Mouse (Mus musculus): ENCODE measurements around the gene Ube2dnl1. TPM values are rescaled to one million over a fixed set of nuclear protein-coding genes. Genes with fewer than 3 reads are reported as not detected.

Gene Ube2dnl1
- polyA plus RNA-seq (2012; fragmentation: generic; extraction: Trizol) = not detected

- TF ChIP-seq MYOG (IDR thresholded peaks at IDR 0.05; ENCODE audit: control insufficient read depth in 1 of 3, insufficient read depth in 1 of 3, insufficient read length in 2 of 3, low read depth in 2 of 3) = no peak
- no peak for TF ChIP-seq CEBPB (IDR thresholded peaks at IDR 0.05; ENCODE audit: insufficient read depth, poor library complexity, severe bottlenecking)
- no peak for TF ChIP-seq POLR2AphosphoS2 (IDR thresholded peaks at IDR 0.05; ENCODE audit: insufficient read length, low read depth)
- no peak for TF ChIP-seq USF1 (IDR thresholded peaks at IDR 0.05; ENCODE audit: low read depth)
- no peak for TF ChIP-seq REST (IDR thresholded peaks at IDR 0.05; ENCODE audit: insufficient read depth, insufficient read length)
- TF ChIP-seq MAX (IDR thresholded peaks at IDR 0.05; ENCODE audit: low read depth) = no peak
- no peak for TF ChIP-seq E2F4 (IDR thresholded peaks at IDR 0.05; ENCODE audit: insufficient read depth)
- TF ChIP-seq POLR2A (IDR thresholded peaks at IDR 0.05; ENCODE audit: insufficient read length, low read depth) = no peak
- no peak for TF ChIP-seq MYOD1 (IDR thresholded peaks at IDR 0.05; ENCODE audit: control insufficient read depth in 1 of 3, insufficient read length in 2 of 3, low read depth in 2 of 3)
- no peak for TF ChIP-seq TCF3 (IDR thresholded peaks at IDR 0.05; ENCODE audit: insufficient read length, low read depth)
- TF ChIP-seq TCF12 (IDR thresholded peaks at IDR 0.05; ENCODE audit: insufficient read depth, poor library complexity, severe bottlenecking) = no peak
- no peak for TF ChIP-seq SRF (IDR thresholded peaks at IDR 0.05; ENCODE audit: control insufficient read depth, insufficient read length, low read depth)
- H3K4me2 ChIP-seq (ENCODE audit: low read depth) = no peak within 1 kb of the TSS
- H3K36me3 ChIP-seq (ENCODE audit: control insufficient read depth, insufficient read depth) = no peaks in the 10 kb centered on the region
- no peaks in the 10 kb centered on the region for H3K27me3 ChIP-seq (ENCODE audit: control insufficient read depth, insufficient read depth, insufficient read length)
- no peak within 1 kb of the TSS for H3K4me3 ChIP-seq
- no peaks in the 10 kb centered on the region for H3K79me2 ChIP-seq (ENCODE audit: control insufficient read depth, insufficient read depth)
- no peak within 1 kb of the TSS for H3ac ChIP-seq (ENCODE audit: control insufficient read depth, insufficient read length)
These were observed at the start of gene Ube2dnl1 for GRCm38 (mm10) chrX:114904712-114905111. Ube2dnl1 (plus strand) TSS chrX:114905012.

- Histone ChIP-seq H3K79me2 (ENCODE audit: control insufficient read depth, insufficient read depth) (no peaks in the 10 kb centered on the region), H3K36me3 (ENCODE audit: control insufficient read depth, insufficient read depth) (no peaks in the 10 kb centered on the region), H3K27me3 (ENCODE audit: control insufficient read depth, insufficient read depth, insufficient read length) (no peaks in the 10 kb centered on the region), H3ac (ENCODE audit: control insufficient read depth, insufficient read length) (no peak overlapping the region), H3K4me2 (ENCODE audit: low read depth) (no peak overlapping the region), H3K4me3 (no peak overlapping the region)
- TF ChIP-seq TCF3 (IDR thresholded peaks at IDR 0.05; ENCODE audit: insufficient read length, low read depth) (no peak), USF1 (IDR thresholded peaks at IDR 0.05; ENCODE audit: low read depth) (no peak), CEBPB (IDR thresholded peaks at IDR 0.05; ENCODE audit: insufficient read depth, poor library complexity, severe bottlenecking) (no peak), E2F4 (IDR thresholded peaks at IDR 0.05; ENCODE audit: insufficient read depth) (no peak), POLR2A (IDR thresholded peaks at IDR 0.05; ENCODE audit: insufficient read length, low read depth) (no peak), MYOD1 (IDR thresholded peaks at IDR 0.05; ENCODE audit: control insufficient read depth in 1 of 3, insufficient read length in 2 of 3, low read depth in 2 of 3) (no peak), POLR2AphosphoS2 (IDR thresholded peaks at IDR 0.05; ENCODE audit: insufficient read length, low read depth) (no peak), REST (IDR thresholded peaks at IDR 0.05; ENCODE audit: insufficient read depth, insufficient read length) (no peak), MYOG (IDR thresholded peaks at IDR 0.05; ENCODE audit: control insufficient read depth in 1 of 3, insufficient read depth in 1 of 3, insufficient read length in 2 of 3, low read depth in 2 of 3) (no peak), TCF12 (IDR thresholded peaks at IDR 0.05; ENCODE audit: insufficient read depth, poor library complexity, severe bottlenecking) (no peak), MAX (IDR thresholded peaks at IDR 0.05; ENCODE audit: low read depth) (no peak), SRF (IDR thresholded peaks at IDR 0.05; ENCODE audit: control insufficient read depth, insufficient read length, low read depth) (no peak)
These were observed 9.3 kb upstream of the Ube2dnl1 start for GRCm38 (mm10) chrX:114895489-114895888.

GRCm38 (mm10) chrX:114897506-114897905, 7.3 kb upstream of the Ube2dnl1 start:
- H3K4me3 ChIP-seq = no peak overlapping the region
- no peaks in the 10 kb centered on the region for H3K36me3 ChIP-seq (ENCODE audit: control insufficient read depth, insufficient read depth)
- H3K4me2 ChIP-seq (ENCODE audit: low read depth) = no peak overlapping the region
- no peak for TF ChIP-seq POLR2AphosphoS2 (IDR thresholded peaks at IDR 0.05; ENCODE audit: insufficient read length, low read depth)
- TF ChIP-seq TCF3 (IDR thresholded peaks at IDR 0.05; ENCODE audit: insufficient read length, low read depth) = no peak
- no peak for TF ChIP-seq USF1 (IDR thresholded peaks at IDR 0.05; ENCODE audit: low read depth)
- TF ChIP-seq REST (IDR thresholded peaks at IDR 0.05; ENCODE audit: insufficient read depth, insufficient read length) = no peak
- TF ChIP-seq CEBPB (IDR thresholded peaks at IDR 0.05; ENCODE audit: insufficient read depth, poor library complexity, severe bottlenecking) = no peak
- TF ChIP-seq TCF12 (IDR thresholded peaks at IDR 0.05; ENCODE audit: insufficient read depth, poor library complexity, severe bottlenecking) = no peak
- TF ChIP-seq MAX (IDR thresholded peaks at IDR 0.05; ENCODE audit: low read depth) = no peak
- TF ChIP-seq POLR2A (IDR thresholded peaks at IDR 0.05; ENCODE audit: insufficient read length, low read depth) = no peak
- no peak for TF ChIP-seq SRF (IDR thresholded peaks at IDR 0.05; ENCODE audit: control insufficient read depth, insufficient read length, low read depth)
- TF ChIP-seq MYOG (IDR thresholded peaks at IDR 0.05; ENCODE audit: control insufficient read depth in 1 of 3, insufficient read depth in 1 of 3, insufficient read length in 2 of 3, low read depth in 2 of 3) = no peak
- TF ChIP-seq E2F4 (IDR thresholded peaks at IDR 0.05; ENCODE audit: insufficient read depth) = no peak
- no peak for TF ChIP-seq MYOD1 (IDR thresholded peaks at IDR 0.05; ENCODE audit: control insufficient read depth in 1 of 3, insufficient read length in 2 of 3, low read depth in 2 of 3)
- H3K27me3 ChIP-seq (ENCODE audit: control insufficient read depth, insufficient read depth, insufficient read length) = no peaks in the 10 kb centered on the region
- no peaks in the 10 kb centered on the region for H3K79me2 ChIP-seq (ENCODE audit: control insufficient read depth, insufficient read depth)
- no peak overlapping the region for H3ac ChIP-seq (ENCODE audit: control insufficient read depth, insufficient read length)

- H3K36me3 ChIP-seq (ENCODE audit: control insufficient read depth, insufficient read depth) = no peaks in the 10 kb centered on the region
- no peak overlapping the region for H3K4me3 ChIP-seq
- H3K27me3 ChIP-seq (ENCODE audit: control insufficient read depth, insufficient read depth, insufficient read length) = no peaks in the 10 kb centered on the region
These were observed 1.4 kb upstream of the Ube2dnl1 start for GRCm38 (mm10) chrX:114903391-114903790.

More at GRCm38 (mm10) chrX:114903391-114903790, 1.4 kb upstream of the Ube2dnl1 start:
- no peak overlapping the region for H3ac ChIP-seq (ENCODE audit: control insufficient read depth, insufficient read length)
- no peak overlapping the region for H3K4me2 ChIP-seq (ENCODE audit: low read depth)
- no peaks in the 10 kb centered on the region for H3K79me2 ChIP-seq (ENCODE audit: control insufficient read depth, insufficient read depth)
- TF ChIP-seq MYOD1 (IDR thresholded peaks at IDR 0.05; ENCODE audit: control insufficient read depth in 1 of 3, insufficient read length in 2 of 3, low read depth in 2 of 3) (no peak), MYOG (IDR thresholded peaks at IDR 0.05; ENCODE audit: control insufficient read depth in 1 of 3, insufficient read depth in 1 of 3, insufficient read length in 2 of 3, low read depth in 2 of 3) (no peak), TCF3 (IDR thresholded peaks at IDR 0.05; ENCODE audit: insufficient read length, low read depth) (no peak), REST (IDR thresholded peaks at IDR 0.05; ENCODE audit: insufficient read depth, insufficient read length) (no peak), CEBPB (IDR thresholded peaks at IDR 0.05; ENCODE audit: insufficient read depth, poor library complexity, severe bottlenecking) (no peak), TCF12 (IDR thresholded peaks at IDR 0.05; ENCODE audit: insufficient read depth, poor library complexity, severe bottlenecking) (no peak), POLR2AphosphoS2 (IDR thresholded peaks at IDR 0.05; ENCODE audit: insufficient read length, low read depth) (no peak), USF1 (IDR thresholded peaks at IDR 0.05; ENCODE audit: low read depth) (no peak), MAX (IDR thresholded peaks at IDR 0.05; ENCODE audit: low read depth) (no peak)

Data from myocyte (in vitro differentiated cells).